Mouse (Mus musculus) cerebellum, adult 11 months (tissue): Measurements from ENCODE around the gene Tceal8.

Experiments
- DNase-seq: peaks from one replicate; pipeline ENCODE4 v3.0.0; 2022

Tceal8 gene

GRCm38 (mm10) chrX:136127038-136127743, 45.0 kb downstream of the Tceal8 start:
- no peak for DNase-seq
